Mouse (Mus musculus): ENCODE data around the gene Btbd11.

DNA sequence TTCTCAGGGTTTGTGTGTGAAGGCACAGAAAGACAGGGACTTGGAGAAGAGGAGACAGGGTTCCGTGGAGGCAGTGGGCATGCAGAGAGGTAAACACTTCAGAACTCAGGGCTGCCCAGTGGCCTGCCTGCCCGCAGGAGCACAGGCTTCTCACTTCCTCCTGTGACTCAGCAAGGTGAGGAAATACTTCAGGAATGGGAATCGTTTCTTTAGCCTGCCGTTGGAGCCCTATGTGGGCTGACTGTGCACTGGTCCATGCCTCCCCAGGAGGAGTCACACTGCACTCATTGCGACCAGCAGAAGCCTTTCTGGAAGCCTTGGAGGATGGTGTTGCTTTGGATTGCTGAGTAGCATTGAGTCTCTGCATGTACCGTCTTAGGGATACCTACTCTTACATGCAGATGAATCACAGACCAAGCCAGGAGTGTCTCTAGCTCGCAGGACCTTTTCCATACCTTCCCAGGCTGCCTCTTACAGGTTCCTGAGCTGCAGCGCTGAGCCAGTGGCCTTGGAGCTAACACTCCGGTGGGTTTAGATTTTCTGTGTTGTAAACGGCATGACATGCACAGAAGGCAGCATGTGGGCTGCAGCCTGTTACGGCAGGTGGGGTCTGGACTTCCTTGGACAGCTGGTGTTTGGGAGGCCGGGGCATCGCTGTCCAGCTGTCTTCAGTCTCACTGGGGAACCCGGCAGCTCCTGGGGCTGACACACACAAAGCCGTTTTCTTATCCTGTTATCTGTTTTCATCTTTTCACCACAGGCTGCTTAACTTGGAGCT is 34.4 kb downstream of the Btbd11 start:
- no peak for TF ChIP-seq CTCF (IDR thresholded peaks at IDR 0.05; ENCODE audit: low read depth)
- no peak for TF ChIP-seq EP300 (optimal IDR thresholded peaks at IDR 0.05)
